In the genomic region with DNA sequence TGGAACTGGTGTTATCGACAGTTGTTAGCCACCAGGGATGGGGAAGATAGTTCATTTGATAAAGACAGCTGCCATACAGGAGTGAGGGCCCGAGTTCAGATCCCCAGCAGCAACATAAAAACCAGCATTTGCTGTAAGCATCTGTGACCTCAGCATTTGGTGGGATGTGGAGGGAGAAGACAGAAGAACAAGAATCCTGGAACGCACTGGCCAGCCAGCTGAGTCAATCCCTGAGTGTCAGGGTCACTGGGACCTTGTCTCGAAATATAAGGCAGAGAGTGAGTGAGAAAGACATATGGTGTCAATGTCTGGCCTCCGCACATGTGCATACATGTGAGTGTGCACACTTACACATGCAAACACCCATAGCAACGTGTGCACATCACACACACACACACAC, we compare ENCODE assay signal across 21 mouse cellular contexts. TPM values are rescaled to one million over a fixed set of nuclear protein-coding genes. Genes with fewer than 3 reads are reported as not detected.
DNase-seq lines count a peak whose midpoint lies in the region; ATAC-seq lines count a peak whose summit lies in the region.
"Had no signal": no experiment of that assay in that cellular context is flagged by ENCODE, and none has a peak within 500 bp of the region (broad histone marks: within the 10 kb centered on the region; RNA-seq: fewer than 3 reads in every experiment).

No protein-coding gene starts in this region.

- 77% methylated on average over 6 of the region's 6 CpGs for WGBS in kidney, embryonic 16.5 days

- H3K36me3 ChIP-seq in kidney, embryonic 16.5 days (ENCODE audit: insufficient read depth, low read length), result no peaks in the 10 kb centered on the region
- H3K36me3 ChIP-seq: embryonic facial prominence, embryonic 10.5 days; embryonic facial prominence, embryonic 12.5 days; G1E had no signal

- DNase-seq in adrenal gland, adult (ENCODE audit: inconsistent age in 2 of 2, low spot score in 1 of 2), result peak; percentile 69 to 78
- DNase-seq in adrenal gland, postnatal 4 days (ENCODE audit: low spot score in 2 of 2), result no peak
- peak; percentile 38 for DNase-seq in adrenal gland, postnatal 10 days
- peak; percentile 40 for DNase-seq in adrenal gland, postnatal 25 days
- DNase-seq in heart, adult 18-20 months, result no peak
- no peak for DNase-seq in kidney, adult 8-10 months
- DNase-seq: cerebellum, adult 11-12 months; cerebellum, adult 2 months; cerebellum, adult 9-10 months; cerebellum, postnatal 10 days; cerebellum, postnatal 25 days had no signal

- H3K4me2 ChIP-seq in kidney, embryonic 16.5 days (replicated peaks; ENCODE audit: low read depth, low read length), result no peak overlapping the region
- H3K4me2 ChIP-seq: embryonic facial prominence, embryonic 12.5 days had no signal

- no peak overlapping the region for H3K4me3 ChIP-seq in kidney, embryonic 16.5 days (ENCODE audit: low read length)
- H3K4me3 ChIP-seq: embryonic facial prominence, embryonic 10.5 days; embryonic facial prominence, embryonic 12.5 days had no signal

- no peak overlapping the region for H3K27ac ChIP-seq in kidney, embryonic 16.5 days (ENCODE audit: low read length)
- H3K27ac ChIP-seq: embryonic facial prominence, embryonic 10.5 days; embryonic facial prominence, embryonic 12.5 days had no signal

- H3K4me1 ChIP-seq in kidney, embryonic 16.5 days (ENCODE audit: insufficient read depth, low read length), result no peaks in the 10 kb centered on the region
- H3K4me1 ChIP-seq: embryonic facial prominence, embryonic 12.5 days had no signal

- no peak overlapping the region for H3K9ac ChIP-seq in kidney, embryonic 16.5 days (replicated peaks; ENCODE audit: low read length)
- H3K9ac ChIP-seq: embryonic facial prominence, embryonic 12.5 days had no signal

- H3K27me3 ChIP-seq in kidney, embryonic 16.5 days (ENCODE audit: insufficient read depth, low read length), result 0 out of 2 replicates have a peak, but pooled peaks cover 2% of the 10 kb centered on the region
- H3K27me3 ChIP-seq: CH12.LX, Patski had no signal

- ATAC-seq in kidney, embryonic 16.5 days (ENCODE audit: low FRiP score, low TSS enrichment), result no peak
- ATAC-seq: activated CD4-positive, CD25-positive, alpha-beta regulatory T cell, adult 4 months; CD4-positive, CD25-positive, alpha-beta regulatory T cell, adult 4 months; forebrain, embryonic 14.5 days; forebrain, embryonic 16.5 days had no signal

- H3K9me3 ChIP-seq in kidney, embryonic 16.5 days (ENCODE audit: low read length), result no peaks in the 10 kb centered on the region
- H3K9me3 ChIP-seq: embryonic facial prominence, embryonic 10.5 days; embryonic facial prominence, embryonic 12.5 days; G1E had no signal

RNA-seq across cellular contexts. Expression of gene Rufy1, which starts 9.8 kb away (rescaled TPM):
- total RNA-seq in adrenal gland, postnatal 4 days (2021), result 10 to 100 TPM; 32.8 to 34.2 TPM
- total RNA-seq in adrenal gland, postnatal 10 days (2021), result 10 to 100 TPM; 24.0 to 25.3 TPM
- 37.8 and 41.8 TPM in 2 replicates for total RNA-seq in adrenal gland, postnatal 25 days (2021)
- 27.4 and 27.5 TPM in 2 replicates for polyA plus RNA-seq in kidney, embryonic 16.5 days (2015; fragmentation: Nextera tagmentation; extraction: Ambion mirVana)
- total RNA-seq in heart, adult 18-20 months (2021), result 10 to 100 TPM; 28.3 to 35.5 TPM

Comparison
In these comparisons a context has a peak if more than half of its experiments do, and no peak if none do; other contexts are left out.
1. DNase-seq: peak in adrenal gland, adult (2 of 2), adrenal gland, postnatal 10 days (single experiment) and adrenal gland, postnatal 25 days (single experiment); none in adrenal gland, postnatal 4 days (0 of 2), heart, adult 18-20 months (0 of 2) and kidney, adult 8-10 months (0 of 2).